Mouse (Mus musculus) cerebellum, postnatal 36 days (tissue): Measurements from ENCODE around the gene Arid1b.

Experiments
- DNase-seq, 2 experiments: peaks; one replicate each; pipeline ENCODE4 v3.0.0; 2021 to 2022; ENCODE audit warnings: mixed read lengths in 2 of 2

The Arid1b gene

GRCm38 (mm10) chr17:5125084-5125855 lies 131.1 kb downstream of the Arid1b start:
- DNase-seq = no peak

- no peak for DNase-seq
Measured at GRCm38 (mm10) chr17:5125856-5126806, 132.0 kb downstream of the Arid1b start.

DNA sequence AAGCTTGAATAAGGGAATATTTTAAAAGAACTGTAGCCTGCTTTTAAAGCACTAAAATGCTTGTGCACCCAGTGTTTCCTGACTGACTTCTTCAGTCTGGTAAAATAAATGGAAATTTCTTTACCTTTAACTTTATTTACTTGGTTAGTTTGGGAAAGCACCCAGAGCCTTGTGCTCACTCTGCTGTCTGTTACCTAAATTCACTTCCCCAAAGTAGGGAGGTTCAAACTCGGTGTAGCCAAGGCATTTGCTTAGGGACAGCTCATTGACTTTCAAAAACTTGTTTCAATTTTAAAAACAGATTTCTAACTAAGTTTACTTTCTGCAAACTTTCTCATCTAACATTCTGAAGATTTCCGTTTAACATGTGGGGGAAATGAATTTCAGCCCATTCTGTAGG lies 135.5 kb downstream of the Arid1b start:
- no peak for DNase-seq

- no peak for DNase-seq
Measured at GRCm38 (mm10) chr17:5130116-5130515, 136.0 kb downstream of the Arid1b start.

GRCm38 (mm10) chr17:5131706-5132105 lies 137.6 kb downstream of the Arid1b start:
- no peak for DNase-seq

DNA sequence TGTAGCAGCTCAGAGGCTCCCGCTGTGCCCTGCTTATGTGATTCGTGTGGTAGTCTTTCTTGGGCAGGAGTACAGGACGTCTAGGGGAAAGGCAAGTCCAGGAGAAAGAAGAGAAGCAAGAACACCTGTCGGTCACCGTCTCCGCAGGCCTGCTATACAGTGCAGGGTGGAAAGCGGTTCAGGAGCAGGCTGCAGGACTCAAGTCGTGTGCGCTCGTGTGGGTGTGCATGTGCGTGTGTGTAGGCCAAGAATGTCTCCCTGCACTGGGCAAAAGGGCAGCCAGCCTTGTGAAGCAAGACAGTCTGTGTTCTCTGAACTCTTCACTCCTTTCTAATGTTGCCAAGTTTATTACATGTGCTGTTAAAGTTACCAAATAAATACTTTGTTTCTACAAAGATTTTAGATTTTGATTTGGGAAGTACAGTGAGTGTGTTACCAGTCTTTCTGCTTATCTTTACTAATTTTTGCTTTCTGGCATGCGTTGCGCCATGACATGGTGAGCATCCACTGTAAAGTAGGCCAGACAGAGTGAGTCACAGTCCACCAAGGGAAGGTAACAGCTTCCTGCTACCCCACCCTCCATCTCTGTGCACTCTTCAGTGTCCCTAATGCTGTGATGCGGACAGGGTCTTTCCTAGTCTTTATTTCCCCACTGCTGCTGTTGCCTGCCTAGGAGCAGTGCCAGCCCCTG lies 138.3 kb downstream of the Arid1b start:
- DNase-seq = peak in 1 of 2 experiments; percentile 34

DNA sequence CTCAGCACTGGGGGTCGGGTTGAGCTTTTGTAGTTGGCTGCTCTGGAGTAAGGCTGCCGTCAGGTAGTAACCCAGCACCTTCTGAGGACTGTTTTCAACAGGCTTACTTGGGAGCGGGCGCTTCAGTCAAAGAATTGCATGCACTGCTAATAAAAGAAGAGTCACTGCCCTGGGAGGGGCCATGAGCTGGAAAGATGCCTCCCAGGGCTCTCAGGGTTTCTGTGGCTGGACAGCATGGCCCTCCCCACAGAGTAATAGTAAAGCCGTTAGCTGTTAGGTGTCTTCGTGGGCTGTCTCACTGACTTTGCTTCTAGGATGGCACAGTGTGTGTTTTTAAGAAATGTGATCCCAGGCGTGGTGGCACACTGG lies 138.8 kb downstream of the Arid1b start:
- no peak for DNase-seq

GRCm38 (mm10) chr17:5133831-5134230 lies 139.7 kb downstream of the Arid1b start:
- DNase-seq = no peak

DNA sequence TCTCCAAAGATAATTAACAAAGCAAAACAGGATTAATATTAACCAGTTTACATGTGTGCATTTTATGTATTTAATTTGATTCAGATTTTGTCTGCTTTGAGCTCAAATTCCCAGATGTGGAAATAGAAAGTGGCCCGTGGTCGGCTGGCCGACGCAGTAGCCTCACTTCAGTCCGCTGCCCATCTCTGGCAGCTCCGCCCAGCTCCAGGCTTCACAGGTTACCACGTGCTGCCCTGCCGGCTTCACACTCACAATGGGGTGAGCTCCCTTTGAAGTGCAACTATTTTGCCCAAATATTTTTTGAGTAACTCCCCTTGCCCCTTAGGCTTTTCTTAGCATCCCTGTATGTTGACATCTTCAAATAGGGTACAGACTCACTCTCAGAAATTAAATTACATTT lies 140.1 kb downstream of the Arid1b start:
- DNase-seq = no peak

GRCm38 (mm10) chr17:5137936-5138335 lies 143.8 kb downstream of the Arid1b start:
- DNase-seq = peak in 1 of 2 experiments; percentile 31

GRCm38 (mm10) chr17:5138641-5139205 lies 144.6 kb downstream of the Arid1b start:
- DNase-seq = no peak

DNA sequence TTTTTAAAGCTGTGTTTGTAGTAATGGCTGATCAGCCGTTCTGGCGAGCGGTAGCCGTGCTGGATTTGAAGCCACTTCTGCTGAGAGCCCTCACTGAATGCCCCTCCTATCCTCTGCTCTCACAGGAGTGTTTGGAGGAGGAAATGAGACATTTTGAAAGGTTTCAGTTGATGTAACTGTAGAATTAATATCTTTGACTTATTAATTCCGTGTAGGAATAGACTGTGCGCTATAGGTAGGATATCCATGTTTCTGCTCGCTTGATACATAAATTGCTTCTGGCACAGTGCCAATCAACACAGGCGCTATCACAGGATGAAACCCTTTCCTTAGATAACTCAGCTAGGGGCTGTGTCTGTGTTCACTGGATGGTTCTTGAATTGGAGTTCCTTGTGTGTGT lies 145.4 kb downstream of the Arid1b start:
- no peak for DNase-seq

DNA sequence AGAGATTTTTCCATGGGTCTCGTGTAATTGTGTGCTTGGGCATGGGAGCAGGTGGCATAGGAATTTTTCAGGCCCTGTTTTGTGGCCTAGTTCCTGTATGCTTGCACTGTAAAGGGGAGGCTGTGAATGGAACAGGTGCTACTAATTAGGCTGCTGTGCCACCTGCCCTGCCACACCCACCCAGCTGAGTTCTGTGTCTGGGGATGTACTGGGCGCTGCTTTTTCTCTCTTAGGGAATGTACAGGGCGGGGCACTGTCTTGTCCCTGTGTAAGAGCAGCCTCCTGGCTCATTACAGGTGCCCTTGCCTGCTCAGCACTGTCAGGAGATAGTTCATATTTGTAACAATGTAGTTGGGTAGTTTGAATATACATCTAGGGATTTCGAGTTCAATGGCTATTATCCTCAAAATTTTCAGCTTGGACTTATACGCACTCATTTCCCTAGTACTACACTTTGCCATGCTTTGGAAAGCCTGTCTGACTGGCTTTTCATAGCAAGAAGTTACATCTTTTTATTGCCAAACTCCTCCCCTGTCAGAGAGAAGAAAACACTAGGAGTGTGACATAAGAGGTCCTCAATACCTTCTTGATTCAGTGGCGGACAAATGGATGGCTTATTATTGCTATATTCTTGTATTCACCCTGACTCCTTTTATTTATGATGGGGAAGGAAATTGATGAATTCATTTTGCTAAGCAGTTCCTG lies 149.8 kb downstream of the Arid1b start:
- DNase-seq = no peak

GRCm38 (mm10) chr17:5150660-5151063 lies 156.5 kb downstream of the Arid1b start:
- DNase-seq = peak in 1 of 2 experiments; percentile 24

- DNase-seq = no peak
Measured at GRCm38 (mm10) chr17:5151852-5152251, 157.7 kb downstream of the Arid1b start.

- no peak for DNase-seq
Measured at GRCm38 (mm10) chr17:5153461-5153860, 159.3 kb downstream of the Arid1b start.

- no peak for DNase-seq
Measured at GRCm38 (mm10) chr17:5154322-5154721, 160.2 kb downstream of the Arid1b start.

GRCm38 (mm10) chr17:5157609-5158008 lies 163.5 kb downstream of the Arid1b start:
- no peak for DNase-seq

DNA sequence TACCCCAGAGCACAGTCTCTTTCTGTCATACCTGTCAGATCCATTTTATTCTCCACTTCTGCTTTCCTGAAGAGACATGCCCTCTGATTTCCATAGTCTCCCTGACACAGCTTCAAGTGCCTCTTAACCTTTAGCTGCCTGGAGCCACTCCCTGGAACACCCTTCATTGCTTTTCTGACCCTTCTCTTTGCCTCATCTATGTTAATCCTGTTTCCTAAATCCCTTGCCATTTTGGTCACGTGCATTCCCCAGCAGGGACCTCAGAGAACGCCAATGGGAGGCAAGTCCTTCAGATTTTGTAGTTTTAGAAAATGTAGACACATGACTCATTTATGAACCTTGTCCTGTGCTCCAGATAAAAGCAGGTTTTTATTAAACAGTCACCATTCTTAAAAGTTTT lies 168.4 kb downstream of the Arid1b start:
- no peak for DNase-seq

- no peak for DNase-seq
Measured at GRCm38 (mm10) chr17:5163251-5163826, 169.2 kb downstream of the Arid1b start.

GRCm38 (mm10) chr17:5164794-5165193 lies 170.7 kb downstream of the Arid1b start:
- no peak for DNase-seq
